Mouse (Mus musculus) ES-E14 (cell line): Measurements from ENCODE around the gene Map2k2.

ENCODE experiments used
- CHD2 ChIP-seq: IDR thresholded peaks from 2 replicates; pipeline ENCODE4 v1.6.1; 2014; ENCODE audit warnings: mild to moderate bottlenecking, low read depth, low read length, inconsistent platforms
- HCFC1 ChIP-seq: IDR thresholded peaks from 2 replicates; pipeline ENCODE4 v1.6.1; 2012; ENCODE audit warnings: low read length, inconsistent platforms, borderline replicate concordance; ENCODE audit not compliant: insufficient read depth
- MAFK ChIP-seq: IDR thresholded peaks from 2 replicates; pipeline ENCODE4 v1.6.1; 2014; ENCODE audit warnings: mild to moderate bottlenecking, low read depth, low read length, inconsistent platforms; ENCODE audit not compliant: insufficient read depth
- ZC3H11A ChIP-seq: IDR thresholded peaks from 2 replicates; pipeline ENCODE4 v1.6.1; 2012; ENCODE audit warnings: low read depth, mild to moderate bottlenecking, inconsistent platforms, low read length, borderline replicate concordance
- ZNF384 ChIP-seq: IDR thresholded peaks from 2 replicates; pipeline ENCODE4 v1.6.1; 2012; ENCODE audit warnings: low read depth, low read length, inconsistent platforms

DNA sequence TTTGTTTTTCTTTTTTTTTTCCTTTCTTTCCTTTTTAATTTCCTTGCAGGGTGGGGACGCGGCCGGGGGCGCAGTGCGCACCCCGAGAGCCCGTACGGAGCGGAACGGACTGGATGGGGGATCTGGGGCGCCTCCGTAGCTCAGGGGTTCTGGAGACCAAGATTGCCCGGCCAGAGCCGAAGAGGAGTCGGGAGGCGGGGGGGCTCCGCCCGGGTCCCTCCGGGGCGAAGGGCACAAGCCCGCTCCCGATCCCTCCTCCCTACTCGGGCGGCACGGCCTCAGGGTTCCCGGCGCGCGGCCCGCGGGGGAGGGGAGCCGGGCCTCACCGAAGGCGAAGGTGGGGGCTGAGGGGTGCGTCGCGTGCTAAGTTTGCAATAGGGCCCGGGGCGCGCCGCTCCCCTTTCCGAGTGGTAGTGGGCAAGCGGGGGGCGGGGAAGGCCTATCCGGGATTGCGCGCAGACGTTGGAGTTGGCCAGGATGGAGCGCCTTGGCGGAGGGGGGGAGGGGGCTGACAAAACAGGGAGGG lies 31.1 kb downstream of the Map2k2 start:
- TF ChIP-seq HCFC1 (no peak), CHD2 (no peak), ZC3H11A (no peak), MAFK (no peak), ZNF384 (no peak)
